Mouse (Mus musculus) liver (tissue): ENCODE measurements at regions not wholly inside any gene's neighbourhood (a gene's known extent, or its start where the extent isn't known, plus 50 kb on each side); places are given as distances from the start of the nearest gene placed in this dataset.
A peak's percentile ranks its signal among the peaks of the same experiment; 100 is the strongest.

Source experiments
- DNase-seq: peaks from one replicate; pipeline ENCODE4 v3.0.0-alpha.2; 2020; ENCODE audit warnings: mixed read lengths

DNA sequence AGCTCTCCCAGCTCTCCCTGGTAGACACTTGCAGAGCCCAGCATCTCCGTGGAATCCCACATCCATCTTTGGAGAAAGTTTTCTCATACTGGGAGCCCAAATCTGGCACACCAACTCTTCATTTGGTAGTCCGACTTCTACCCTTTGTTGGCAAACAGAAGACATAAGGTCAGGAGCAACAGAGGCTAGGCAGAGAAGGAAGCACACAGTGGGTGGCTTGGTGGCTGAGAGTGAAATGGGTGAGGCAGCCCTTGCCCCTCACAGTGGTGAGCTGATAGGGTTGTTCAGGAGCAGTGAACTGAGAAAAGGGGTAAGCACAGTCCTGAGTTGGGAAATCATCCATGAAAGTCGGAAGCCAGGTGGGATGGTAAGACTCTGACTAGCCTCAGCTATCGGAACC lies 157.6 kb upstream of the Arid2 start:
- no peak for DNase-seq

DNA sequence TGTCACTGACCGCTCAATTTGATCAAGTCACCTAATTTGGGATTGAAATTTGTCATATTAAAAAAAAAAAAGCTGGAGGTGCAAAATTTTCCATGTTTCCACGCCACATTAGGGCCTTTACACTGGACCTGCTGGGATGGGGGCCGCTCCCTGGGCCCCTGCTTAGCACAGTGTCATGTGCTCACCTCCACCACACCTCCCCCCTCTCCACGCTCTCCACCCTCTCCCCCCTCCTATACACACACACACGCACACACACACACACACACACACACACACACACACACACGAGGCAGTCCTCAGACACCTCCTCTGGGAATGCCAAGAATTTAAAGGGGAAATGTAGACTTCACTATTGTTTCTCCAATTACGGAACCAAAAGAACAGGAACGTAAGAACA lies 156.8 kb upstream of the Arid2 start:
- no peak for DNase-seq

DNA sequence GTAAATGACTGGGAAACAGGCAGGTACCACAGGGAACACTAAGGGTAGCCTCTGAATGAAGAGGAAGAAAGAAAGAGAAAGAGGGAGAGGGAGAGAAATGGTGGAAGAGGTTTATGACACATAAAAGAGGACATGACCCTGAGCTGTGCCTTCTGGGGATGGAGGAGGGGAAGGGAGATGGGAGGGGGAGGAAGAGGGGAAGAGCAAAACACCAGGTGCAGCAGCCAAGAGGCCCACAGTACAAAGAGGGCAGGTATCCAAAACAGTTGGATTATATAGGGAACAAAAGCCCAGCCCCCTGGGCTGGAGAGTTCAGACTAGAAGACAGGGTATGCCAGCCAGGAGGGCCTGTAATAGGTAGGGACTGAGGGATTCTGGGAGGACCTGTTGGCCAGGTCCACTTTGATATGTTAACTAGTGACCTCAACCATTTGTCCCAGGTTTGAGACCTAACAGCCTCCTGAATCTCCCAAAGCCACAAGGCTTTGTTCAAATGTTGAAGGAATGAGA lies 155.7 kb upstream of the Arid2 start:
- no peak for DNase-seq

DNA sequence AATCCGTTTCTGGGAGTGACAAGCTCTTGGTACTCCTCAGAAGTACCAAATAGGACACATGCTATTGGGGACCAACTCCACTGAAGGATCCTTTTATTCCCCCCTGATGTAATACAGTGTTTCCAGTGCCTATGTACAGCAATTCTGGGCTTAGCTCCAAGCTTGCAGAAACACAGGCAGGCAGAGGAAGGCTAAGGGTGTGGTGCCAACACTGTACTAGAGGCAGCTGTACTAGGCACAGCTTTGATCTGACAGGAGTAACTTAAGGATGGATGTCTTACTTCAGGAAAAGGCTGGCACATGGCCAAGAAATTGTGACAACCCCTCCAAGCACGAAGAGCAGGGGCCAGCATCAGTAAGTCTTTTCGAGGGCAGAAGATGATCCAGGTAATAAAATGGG lies 154.7 kb upstream of the Arid2 start:
- no peak for DNase-seq

DNA sequence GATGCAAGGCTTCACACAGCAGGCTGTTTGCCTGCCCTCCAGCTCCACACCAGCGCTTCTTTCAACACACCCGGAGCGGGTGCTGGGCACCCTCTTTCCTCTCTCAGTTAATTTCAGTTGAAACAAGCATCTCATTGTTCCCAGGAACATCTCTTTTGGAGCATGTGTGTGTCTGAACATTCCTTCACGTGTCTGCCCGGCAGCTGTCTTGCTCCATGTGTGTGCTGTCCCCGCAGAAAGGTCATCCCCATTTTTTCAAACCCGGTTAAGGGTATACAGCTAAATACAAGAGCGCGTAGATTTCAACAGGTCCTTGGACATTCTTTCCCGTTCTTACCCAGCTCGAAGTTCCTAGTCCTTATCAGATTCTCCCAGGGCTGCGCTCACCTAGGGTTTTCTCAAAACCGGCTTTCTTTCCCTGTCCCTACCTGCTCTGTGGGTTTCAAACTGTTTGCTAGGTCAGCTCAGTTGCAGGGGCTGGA lies 152.0 kb upstream of the Arid2 start:
- DNase-seq: no peak

DNA sequence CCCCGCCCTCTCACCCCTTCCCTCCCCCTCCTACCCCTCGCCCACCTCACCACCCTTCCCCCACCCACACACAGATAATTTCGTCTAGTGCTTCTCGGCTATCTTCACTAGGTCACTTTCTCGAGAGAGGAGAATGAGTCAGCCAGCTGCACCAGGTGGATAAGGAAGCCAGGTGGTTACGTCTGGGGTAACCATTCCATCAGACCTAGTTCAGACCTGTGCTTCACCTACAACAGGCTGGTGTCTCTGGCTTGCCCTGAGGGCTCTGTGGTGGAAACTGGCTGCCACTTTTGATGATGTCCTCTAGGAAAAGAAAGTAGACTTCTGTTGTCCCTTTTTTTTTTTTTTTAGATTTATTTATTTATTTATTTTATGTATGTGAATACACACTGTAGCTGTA lies 151.5 kb upstream of the Arid2 start:
- no peak for DNase-seq

DNA sequence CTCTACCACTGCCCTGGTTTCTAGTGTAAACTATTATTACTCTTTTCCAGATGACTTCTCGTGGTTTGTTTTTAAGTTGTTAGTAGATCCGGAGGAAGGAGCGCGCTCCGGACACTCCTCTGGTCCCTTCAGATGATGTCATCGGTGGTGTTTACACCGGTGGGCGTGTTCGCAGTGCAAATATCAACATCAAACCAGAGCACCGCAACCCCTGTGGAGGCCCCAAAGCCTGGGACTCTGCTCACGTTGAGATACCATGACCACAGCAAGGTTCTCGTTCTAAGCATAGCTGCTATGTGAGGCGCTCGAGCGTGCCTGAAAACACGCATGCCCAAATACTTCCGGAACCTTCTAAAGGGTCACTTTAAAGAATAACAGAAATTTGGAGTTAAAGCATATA lies 149.8 kb upstream of the Arid2 start:
- DNase-seq: no peak

DNA sequence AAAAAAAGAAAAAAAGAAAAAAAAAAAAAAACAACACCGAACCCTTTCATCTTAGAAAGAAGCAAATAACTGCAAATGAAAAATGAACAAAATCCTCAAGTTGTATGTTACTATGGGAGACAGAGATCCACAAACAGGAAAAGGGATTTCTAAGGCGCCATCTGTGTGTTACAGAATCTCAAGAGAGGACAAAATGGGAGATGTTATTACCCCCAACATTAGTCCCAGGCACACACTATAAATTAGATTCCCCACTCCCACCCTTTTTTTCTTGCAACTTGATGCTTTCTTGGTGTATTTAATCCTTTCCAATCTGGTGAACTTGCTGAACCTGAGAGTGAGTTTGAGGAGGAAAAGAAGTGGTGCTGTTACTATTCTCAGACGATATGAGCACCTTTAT lies 149.4 kb upstream of the Arid2 start:
- no peak for DNase-seq

DNA sequence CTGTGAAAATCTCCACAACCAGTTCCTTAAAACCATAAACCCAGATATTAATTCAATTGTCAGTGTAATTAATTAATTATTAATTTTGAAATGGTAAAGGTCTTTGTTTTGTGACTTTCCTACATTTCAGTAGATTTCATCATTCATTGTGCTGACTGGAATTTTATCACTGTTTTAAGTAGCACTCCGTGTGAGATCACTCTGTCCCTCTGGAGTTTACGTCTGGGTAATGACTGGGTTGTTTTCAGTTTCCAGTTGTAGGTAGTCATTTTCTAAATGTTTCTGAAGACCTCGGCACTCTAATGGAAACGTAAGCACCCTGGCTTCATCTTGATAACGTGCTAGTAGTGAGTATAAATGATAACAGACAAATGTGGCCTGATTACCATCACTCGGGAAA lies 133.8 kb upstream of the Arid2 start:
- DNase-seq: no peak

DNA sequence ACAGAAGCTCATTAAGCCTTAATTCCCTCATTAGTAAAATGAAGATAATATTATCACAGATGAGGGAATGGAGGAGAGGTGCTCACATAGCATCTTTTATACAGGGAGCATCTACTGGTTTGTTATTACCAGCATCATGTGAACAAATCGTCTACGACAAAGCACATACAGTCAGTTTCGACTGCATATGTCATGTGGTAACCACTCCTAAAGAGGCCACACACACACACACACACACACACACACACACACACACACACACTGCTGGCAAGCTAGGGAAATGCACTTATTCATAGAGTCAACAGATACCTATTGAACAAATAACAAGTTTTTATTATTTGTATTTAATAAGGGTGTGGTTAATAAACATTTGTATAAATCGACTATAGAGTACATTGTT lies 129.0 kb upstream of the Arid2 start:
- no peak for DNase-seq

DNA sequence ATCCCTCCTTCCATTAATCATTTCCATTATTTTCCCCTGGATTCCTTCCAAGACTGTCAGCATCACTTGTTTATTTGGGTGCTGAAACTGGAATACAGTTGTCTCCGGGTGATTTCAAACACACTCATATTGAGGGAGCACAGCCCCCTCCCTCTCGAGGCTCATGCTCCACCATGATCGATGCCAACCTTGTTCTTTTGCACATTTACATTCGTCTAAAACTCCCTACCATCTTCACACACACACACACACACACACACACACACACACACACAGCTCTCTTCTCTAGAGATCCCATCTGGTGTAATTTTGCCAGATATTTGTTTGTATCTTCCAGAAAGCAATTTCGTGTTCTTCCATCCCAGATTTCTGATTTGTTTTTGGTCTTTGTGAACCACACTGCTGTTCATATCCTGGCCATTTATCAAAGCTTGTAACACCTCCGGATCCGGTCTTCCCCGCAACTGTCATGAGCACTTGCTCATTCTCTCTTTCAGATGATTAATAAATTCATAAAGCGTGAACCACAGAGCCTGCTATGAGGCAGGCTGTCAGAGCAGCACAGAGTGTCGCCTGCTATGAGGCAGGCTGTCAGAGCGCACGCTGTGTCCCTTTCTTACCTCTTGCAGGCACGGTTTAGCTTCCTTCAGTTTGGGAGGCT lies 122.4 kb upstream of the Arid2 start:
- no peak for DNase-seq

DNA sequence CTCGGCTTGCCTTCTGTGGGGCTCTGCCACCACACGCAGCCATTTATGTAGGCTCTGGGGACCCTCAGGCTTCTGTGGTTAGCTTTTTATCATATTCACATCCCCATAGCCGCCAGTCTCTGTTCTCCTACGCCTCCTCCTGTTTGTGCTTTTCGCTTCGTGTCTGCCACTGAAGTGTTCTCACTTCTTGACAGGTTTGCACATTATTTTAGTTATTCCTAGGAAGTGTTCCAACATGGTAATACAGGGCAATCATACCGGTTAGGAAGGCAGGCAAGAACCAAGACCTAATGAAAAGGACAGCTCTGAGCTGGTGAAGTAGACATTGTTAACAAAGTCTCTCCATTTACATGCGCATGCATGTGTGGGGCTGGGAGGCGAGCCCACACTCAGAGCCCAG lies 120.1 kb upstream of the Arid2 start:
- DNase-seq: no peak

DNA sequence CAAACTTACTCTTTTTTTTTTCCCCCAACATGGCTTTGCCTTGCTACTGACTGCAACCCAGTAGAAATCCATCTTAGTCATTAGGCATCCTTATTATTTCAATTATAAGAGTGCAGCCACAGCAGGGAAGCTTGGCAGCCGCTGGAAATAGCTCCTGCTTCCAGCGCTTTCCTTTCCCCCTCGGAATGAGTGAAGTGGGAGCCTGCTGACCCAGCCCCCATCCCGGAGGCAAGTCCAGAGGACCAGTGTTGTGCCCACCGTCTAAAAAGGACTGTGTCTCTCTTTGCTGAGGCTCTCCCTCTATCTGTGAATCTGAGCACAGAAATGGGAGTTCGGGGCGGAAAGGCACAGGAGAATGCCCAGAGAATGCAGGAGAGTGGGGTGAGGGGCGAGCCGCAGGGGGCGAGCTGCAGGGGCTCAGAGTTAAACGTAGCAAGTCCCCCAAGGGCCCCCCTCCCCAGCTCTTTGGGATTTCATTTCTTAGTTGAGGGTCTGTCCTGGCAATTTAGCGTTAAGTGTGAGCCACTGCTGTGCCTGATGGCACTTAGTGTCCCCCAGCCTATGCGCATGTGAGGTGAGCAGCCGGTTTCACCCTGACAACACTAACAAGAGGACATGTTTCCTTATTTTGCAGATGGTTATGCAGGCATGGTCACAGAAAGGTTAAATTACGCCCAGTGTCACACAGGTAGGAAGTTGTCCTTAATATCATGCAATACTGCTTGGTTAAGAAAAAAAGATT lies 117.4 kb upstream of the Arid2 start:
- DNase-seq: no peak

DNA sequence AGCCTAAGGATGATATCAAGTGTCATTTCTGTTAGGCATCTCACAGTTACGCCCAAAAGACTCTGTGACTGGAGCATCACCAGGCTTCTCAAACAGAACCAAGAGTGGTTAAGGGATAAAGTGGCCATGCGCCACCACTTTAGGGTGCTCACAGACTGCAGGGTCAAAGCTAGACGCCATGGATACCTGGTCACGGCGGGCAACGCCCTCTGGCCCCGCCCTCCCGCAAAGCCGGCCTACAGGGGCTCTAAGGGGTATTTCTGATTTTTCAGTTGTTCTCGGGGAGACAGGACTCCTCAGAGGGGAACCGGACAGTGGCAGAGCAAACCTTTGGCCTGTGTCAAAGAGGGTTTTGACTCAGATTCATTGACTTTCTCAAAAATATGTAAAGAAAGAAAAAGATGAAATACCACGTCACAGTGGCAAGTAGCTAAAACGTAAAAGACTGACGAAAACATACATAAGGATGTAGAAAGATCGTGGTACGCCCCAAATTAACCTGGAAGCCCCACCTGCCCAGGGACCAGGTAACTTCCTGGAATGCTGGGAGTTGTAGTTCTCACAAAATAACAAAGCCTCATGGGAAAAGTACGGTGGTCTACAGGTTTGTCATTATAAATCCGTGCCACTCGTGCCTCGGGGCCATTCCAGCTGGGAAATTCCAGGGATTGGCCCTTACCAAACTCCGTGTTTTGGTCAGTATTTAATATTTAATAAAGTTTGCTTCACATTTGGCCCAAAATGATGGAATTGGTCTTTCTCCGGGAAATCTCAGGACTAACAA lies 116.1 kb upstream of the Arid2 start:
- DNase-seq: no peak

DNA sequence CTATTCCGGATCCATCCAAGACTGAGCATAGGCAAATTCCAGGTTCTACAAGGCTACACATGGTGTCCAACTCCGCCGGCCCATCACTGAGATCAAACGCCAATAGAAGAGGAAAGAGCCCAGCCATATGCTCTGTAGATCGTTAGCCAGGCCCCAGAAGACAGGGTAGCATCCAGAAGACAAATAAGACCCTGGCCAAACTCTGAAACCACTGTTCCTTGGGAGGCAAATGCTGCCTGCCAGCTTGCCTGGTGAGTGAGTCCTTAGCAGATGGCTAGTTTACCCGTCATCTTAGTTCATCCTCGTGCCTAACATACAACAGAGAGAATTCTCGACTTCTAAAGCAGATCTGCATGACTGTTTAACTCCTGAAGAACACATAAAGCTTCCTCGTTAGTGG lies 109.4 kb upstream of the Arid2 start:
- DNase-seq: no peak

DNA sequence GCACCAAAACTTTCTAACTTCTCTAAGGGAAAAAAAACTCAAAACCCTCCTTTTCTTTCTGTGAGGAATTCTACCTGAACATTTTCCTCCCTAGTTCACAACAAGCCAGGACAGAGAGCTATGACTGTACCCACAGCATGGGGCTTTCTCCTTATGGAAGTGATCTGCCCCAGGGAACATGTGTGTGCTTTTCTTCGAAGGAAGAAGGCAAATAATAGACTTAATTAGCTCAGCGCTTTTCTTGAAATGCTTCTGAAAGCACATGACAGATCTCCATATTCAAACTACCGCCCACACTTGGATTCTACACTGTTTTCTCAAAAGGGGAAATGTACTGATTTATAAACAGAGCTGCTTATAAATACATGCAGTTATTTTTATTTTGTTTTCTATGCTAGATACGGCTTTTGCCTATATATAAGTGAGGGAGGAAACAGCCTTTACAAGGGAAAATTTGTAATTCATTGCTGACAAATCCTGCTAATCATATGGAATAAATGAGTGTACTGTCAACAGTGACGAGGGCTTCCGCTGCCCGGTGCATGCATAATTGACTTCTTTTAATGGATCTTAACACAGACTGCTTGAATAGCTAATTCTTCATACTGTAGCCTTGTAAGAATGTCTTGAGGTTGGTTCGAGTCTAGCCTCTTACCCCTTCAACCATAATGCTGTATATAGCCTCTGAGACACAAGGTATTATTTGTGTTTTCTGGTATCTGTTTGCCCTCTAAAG lies 108.8 kb upstream of the Arid2 start:
- DNase-seq: no peak

DNA sequence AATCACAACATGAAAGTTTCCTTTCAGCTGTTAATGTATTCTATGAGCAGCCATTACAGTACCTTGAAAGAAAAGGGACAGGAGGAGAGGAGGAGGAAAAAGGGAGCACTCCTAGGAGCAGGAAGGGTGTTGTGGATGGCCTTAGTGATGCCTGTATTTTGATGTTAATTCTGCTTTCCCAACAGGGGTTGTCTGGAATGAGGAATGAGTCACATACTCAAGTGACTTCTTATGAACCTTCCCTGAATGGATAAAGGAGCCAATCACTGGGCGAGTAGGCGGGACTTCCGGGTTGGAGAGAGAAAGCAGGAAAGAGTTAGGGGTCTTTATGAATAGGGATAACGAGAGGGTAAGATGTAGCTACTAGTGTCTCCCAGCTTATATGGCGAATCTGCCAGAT lies 107.8 kb upstream of the Arid2 start:
- no peak for DNase-seq

DNA sequence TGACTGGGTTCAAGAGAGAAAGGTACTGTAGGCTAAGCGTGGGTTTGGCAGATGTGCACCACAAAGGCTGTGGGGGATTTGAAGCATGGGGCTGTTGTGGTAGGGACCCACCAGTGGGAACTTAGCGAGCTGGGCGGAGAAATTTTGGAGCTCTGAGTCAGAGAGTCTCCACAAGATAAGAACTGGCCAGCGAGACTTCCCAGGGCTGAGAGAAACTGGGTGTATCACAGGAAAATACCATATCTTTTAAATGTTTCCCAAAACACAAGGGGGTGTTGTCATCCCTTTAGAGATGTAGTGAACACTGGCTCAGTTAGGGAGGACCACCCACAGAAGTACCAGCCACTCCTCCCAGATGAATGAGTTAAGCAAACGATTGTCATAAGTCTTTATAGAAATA lies 107.3 kb upstream of the Arid2 start:
- DNase-seq: no peak

DNA sequence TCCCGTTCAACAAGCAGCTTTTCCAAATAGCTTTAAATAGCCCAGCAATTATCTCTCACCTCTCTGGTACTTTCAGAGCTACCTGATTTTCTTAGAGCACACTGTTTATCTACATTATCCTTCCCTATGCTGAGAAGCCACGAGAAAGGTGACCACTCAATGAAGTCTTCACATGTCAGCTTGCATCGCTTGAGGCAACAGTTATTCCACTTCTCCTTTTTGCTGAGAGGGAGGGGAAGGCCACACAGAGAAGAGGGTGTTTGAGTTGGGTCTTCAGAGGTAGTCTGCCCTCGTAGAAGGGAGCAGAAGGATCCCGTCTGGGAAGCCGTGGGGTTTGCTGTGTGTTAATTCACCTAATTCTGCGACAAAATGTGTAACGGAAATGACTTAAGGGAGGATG lies 106.3 kb upstream of the Arid2 start:
- no peak for DNase-seq

DNA sequence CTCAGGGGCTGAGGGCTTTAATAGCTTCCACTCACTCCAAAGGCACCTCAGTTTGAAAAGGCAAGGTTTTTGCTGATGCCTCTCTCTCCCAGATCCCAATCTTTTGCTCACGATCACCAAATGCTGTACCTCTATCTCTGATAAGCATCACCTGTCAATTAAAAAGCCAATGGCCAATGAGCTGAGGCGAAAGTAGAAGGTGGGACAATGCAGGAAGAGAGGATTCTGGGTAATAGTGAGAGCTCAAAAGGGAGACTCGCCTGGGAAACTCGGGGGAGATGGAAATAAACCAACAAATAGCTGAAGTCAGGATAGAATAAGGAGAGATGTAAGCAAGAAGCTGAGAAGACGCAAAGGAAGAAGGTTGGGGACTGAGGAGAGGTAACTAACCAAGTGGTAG lies 105.0 kb upstream of the Arid2 start:
- no peak for DNase-seq

DNA sequence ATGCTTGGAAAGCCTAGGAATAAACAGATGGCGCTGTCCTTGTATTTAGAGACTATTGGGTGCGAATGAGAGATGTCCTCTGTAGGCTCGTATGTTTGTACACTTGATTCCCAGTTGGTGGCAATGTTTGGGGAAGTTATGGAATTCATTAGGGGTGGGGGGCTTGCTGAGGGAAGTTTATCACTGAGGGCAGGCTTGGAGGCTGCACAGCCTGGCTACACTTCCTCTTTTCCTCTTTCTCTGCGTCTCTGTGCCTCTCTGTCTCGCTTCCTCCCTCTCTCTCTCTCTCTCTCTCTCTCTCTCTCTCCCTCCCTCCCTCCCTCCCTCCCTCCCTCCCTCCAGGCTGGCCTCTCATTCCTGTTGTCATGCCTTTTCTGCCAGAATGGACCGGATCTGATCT lies 104.2 kb upstream of the Arid2 start:
- DNase-seq: no peak

DNA sequence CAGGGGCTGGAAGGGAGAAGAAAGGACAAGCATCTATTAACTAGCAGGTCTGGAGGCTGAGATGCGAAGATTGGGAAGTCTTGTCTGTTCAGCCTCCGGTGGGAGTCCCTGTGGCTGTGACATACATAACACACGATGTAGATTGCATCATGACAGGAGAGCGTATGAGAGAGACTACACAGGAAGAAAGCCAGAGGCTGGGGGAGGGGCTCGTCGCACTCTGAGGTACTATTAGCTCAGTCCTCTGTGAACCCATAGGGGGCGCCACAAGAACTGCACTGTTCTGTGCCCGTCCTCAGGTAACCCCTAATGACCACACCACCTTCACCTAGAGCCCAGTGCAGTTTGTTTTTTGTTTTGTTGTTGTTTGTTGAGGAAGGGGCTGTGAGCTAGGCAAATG lies 102.7 kb upstream of the Arid2 start:
- DNase-seq: peak; percentile 41

DNA sequence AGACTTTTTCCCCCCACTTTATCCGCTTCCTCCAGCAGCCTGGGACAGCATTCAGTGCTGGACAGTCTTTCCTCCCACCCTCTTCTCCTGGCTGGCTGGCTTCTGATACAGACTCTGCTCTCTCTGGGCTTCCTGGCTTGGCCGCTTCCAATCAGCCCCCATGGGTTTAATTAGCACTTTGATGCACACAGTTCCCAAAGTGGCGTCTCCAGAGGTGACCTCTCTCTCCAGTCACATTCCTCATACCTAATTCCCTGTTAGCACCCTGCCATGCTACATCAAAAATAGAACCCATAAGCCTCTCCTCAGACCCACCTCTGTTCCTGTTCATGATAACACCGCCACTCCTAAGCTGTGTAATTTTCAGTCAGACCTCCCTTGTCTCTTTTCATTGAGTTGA lies 101.9 kb upstream of the Arid2 start:
- no peak for DNase-seq
